Mouse (Mus musculus) C2C12 (cell line): ENCODE measurements around the gene Smndc1.

Experiments used
- CEBPB ChIP-seq: IDR thresholded peaks from one replicate; pipeline ENCODE4 v1.6.1; 2011; ENCODE audit warnings: low read depth, mild to moderate bottlenecking, control low read depth, moderate library complexity
- CTCF ChIP-seq: IDR thresholded peaks from one replicate; pipeline ENCODE4 v1.5.1; 2011; ENCODE audit not compliant: control insufficient read depth, insufficient read depth, insufficient read length
- MAX ChIP-seq: IDR thresholded peaks from one replicate; pipeline ENCODE4 v1.6.1; 2011; ENCODE audit warnings: mild to moderate bottlenecking, control low read depth
- MYOD1 ChIP-seq: IDR thresholded peaks from one replicate; pipeline ENCODE4 v1.6.1; 2011; ENCODE audit warnings: low read depth; ENCODE audit not compliant: control insufficient read depth, insufficient read length
- MYOG ChIP-seq: IDR thresholded peaks from one replicate; pipeline ENCODE4 v1.6.1; 2011; ENCODE audit not compliant: control insufficient read depth, insufficient read length; ENCODE audit errors: extremely low read depth
- USF1 ChIP-seq: IDR thresholded peaks from one replicate; pipeline ENCODE4 v1.6.1; 2011; ENCODE audit warnings: low read depth, mild to moderate bottlenecking, control low read depth, moderate library complexity

DNA sequence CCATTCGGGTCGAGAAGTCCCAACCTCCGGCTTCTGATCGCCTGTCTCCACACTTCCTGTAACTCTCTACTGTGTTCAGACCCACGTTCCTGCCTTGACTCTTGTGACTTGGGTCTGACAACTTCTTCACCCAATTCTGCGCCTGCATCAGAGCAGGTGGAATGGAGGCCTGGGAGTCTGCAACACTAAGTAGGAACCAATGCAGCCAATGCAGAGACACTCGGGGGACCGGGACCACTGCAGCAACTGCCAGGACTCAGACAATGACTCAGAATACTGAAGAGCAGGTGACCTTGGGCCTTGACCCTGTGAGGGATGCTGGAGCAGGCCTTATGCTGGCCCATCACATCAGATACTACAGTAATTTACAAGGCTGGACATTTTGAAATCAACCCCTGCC is 47.6 kb upstream of the Smndc1 start:
- TF ChIP-seq CTCF (no peak), MYOD1 (no peak), CEBPB (no peak), USF1 (no peak), MAX (no peak), MYOG (no peak)
